8 mouse cellular contexts compared by ENCODE assay signal in genomic region chr2:172938761-172939638, GRCm38 (mm10). TPM values are rescaled to one million over a fixed set of nuclear protein-coding genes. Genes with fewer than 3 reads are reported as not detected.
DNase-seq lines count a peak whose midpoint lies in the region; ATAC-seq lines count a peak whose summit lies in the region.

No protein-coding gene starts in this region.

- H3K27me3 ChIP-seq in heart, embryonic 15.5 days: peaks cover 59% of the 10 kb centered on the region
- H3K27me3 ChIP-seq in neural tube, embryonic 11.5 days (ENCODE audit: control insufficient read depth, insufficient read depth, low read length): peaks cover 66% of the 10 kb centered on the region

- peak overlapping the region; percentile 76 for H3K9ac ChIP-seq in heart, embryonic 15.5 days
- H3K9ac ChIP-seq in neural tube, embryonic 11.5 days (ENCODE audit: low read length): peak overlapping the region; percentile 48

- ATAC-seq in heart, embryonic 15.5 days (replicated peaks; ENCODE audit: insufficient number of reproducible peaks, insufficient read depth, low FRiP score, low read depth): no peak
- no peak for ATAC-seq in neural tube, embryonic 11.5 days (ENCODE audit: insufficient read depth, low FRiP score, low TSS enrichment)

- H3K9me3 ChIP-seq in heart, embryonic 15.5 days (replicated peaks): no peaks in the 10 kb centered on the region
- no peaks in the 10 kb centered on the region for H3K9me3 ChIP-seq in neural tube, embryonic 11.5 days (ENCODE audit: control insufficient read depth, low read length)

- H3K4me2 ChIP-seq in heart, embryonic 15.5 days: peak overlapping the region; percentile 86
- H3K4me2 ChIP-seq in neural tube, embryonic 11.5 days (ENCODE audit: low read depth): peak overlapping the region; percentile 90

- no peaks in the 10 kb centered on the region for H3K36me3 ChIP-seq in heart, embryonic 15.5 days
- no peaks in the 10 kb centered on the region for H3K36me3 ChIP-seq in neural tube, embryonic 11.5 days (ENCODE audit: control insufficient read depth, insufficient read depth, low read length)

- peak overlapping the region; percentile 94 for H3K27ac ChIP-seq in heart, embryonic 15.5 days
- no peak overlapping the region for H3K27ac ChIP-seq in neural tube, embryonic 11.5 days (ENCODE audit: low read depth, low read length)

- under 1% methylated on average over 57 of the region's 57 CpGs for WGBS in heart, embryonic 15.5 days
- under 1% methylated on average over 57 of the region's 57 CpGs for WGBS in neural tube, embryonic 11.5 days

- H3K4me3 ChIP-seq in heart, embryonic 15.5 days: peak overlapping the region; percentile 76
- peak overlapping the region; percentile 47 for H3K4me3 ChIP-seq in neural tube, embryonic 11.5 days (ENCODE audit: low read depth, low read length)

- peak; percentile 43 to 55 for DNase-seq in adrenal gland, adult 18-20 months (ENCODE audit: low spot score in 2 of 2)
- no peak for DNase-seq in adrenal gland, postnatal 4 days (ENCODE audit: low spot score in 2 of 2)
- peak; percentile 57 for DNase-seq in adrenal gland, postnatal 10 days
- peak; percentile 83 for DNase-seq in kidney, postnatal 14 days
- peak; percentile 49 for DNase-seq in neural tube, embryonic 11.5 days (ENCODE audit: low spot score)
- DNase-seq in c-Kit-positive CD71-positive TER-119-positive erythroid progenitor cells, embryonic 14.5 days (ENCODE audit: low spot score): no peak
- DNase-seq in cerebellum, postnatal 25 days: no peak

- peaks cover 55% of the 10 kb centered on the region for H3K4me1 ChIP-seq in heart, embryonic 15.5 days (replicated peaks)
- peaks cover 50% of the 10 kb centered on the region for H3K4me1 ChIP-seq in neural tube, embryonic 11.5 days (ENCODE audit: control insufficient read depth, insufficient read depth, low read length)

RNA-seq across cellular contexts. Expression of gene Bmp7, which starts 1.1 kb away (rescaled TPM):
- 10 to 100 TPM; 33.4 to 55.2 TPM for total RNA-seq in adrenal gland, adult 18-20 months (2021)
- 10 to 100 TPM in 1 of 2 experiments, 1 to 10 TPM in 1; 9.9 to 14.9 TPM for total RNA-seq in adrenal gland, postnatal 4 days (2021)
- total RNA-seq in adrenal gland, postnatal 10 days (2021): 10 to 100 TPM in 1 of 2 experiments, 1 to 10 TPM in 1; 7.9 to 10.1 TPM
- polyA plus RNA-seq in heart, embryonic 15.5 days (2015; fragmentation: Nextera tagmentation; extraction: Ambion mirVana): 31.3 and 35.1 TPM in 2 replicates
- 17.0 and 20.5 TPM in 2 replicates for polyA plus RNA-seq in neural tube, embryonic 11.5 days (2014; fragmentation: Nextera tagmentation; extraction: Ambion mirVana)

RNA-seq across cellular contexts. Expression of gene Spo11, which starts 38.5 kb away (rescaled TPM):
- not detected for total RNA-seq in adrenal gland, adult 18-20 months (2021)
- total RNA-seq in adrenal gland, postnatal 4 days (2021): not detected
- not detected for total RNA-seq in adrenal gland, postnatal 10 days (2021)
- polyA plus RNA-seq in heart, embryonic 15.5 days (2015; fragmentation: Nextera tagmentation; extraction: Ambion mirVana): 0.74 TPM in 1 of 2 replicates, not detected in the other
- polyA plus RNA-seq in neural tube, embryonic 11.5 days (2014; fragmentation: Nextera tagmentation; extraction: Ambion mirVana): 0.42 and 1.1 TPM in 2 replicates

Comparison
In these comparisons a context has a peak if more than half of its experiments do, and no peak if none do; other contexts are left out.
1. DNase-seq: peak in adrenal gland, adult 18-20 months (2 of 2), adrenal gland, postnatal 10 days (single experiment), kidney, postnatal 14 days (single experiment) and neural tube, embryonic 11.5 days (single experiment); none in adrenal gland, postnatal 4 days (0 of 2), c-Kit-positive CD71-positive TER-119-positive erythroid progenitor cells, embryonic 14.5 days (single experiment) and cerebellum, postnatal 25 days (0 of 2).